Mouse (Mus musculus) lung, adult 2 months (tissue): ENCODE data around the gene P4ha2.

ENCODE experiments used
- CTCF ChIP-seq: fragments of 200-500 bp; IDR thresholded peaks from 2 replicates; pipeline ENCODE4 v1.5.1; 2011; ENCODE audit warnings: mild to moderate bottlenecking, low read length, control low read depth; ENCODE audit not compliant: insufficient read depth
- POLR2A ChIP-seq: fragments of 200-500 bp; IDR thresholded peaks from 2 replicates; pipeline ENCODE4 v1.6.1; 2011; ENCODE audit warnings: low read depth, mild to moderate bottlenecking, control low read depth, low read length, borderline replicate concordance; ENCODE audit errors: extremely low read depth

DNA sequence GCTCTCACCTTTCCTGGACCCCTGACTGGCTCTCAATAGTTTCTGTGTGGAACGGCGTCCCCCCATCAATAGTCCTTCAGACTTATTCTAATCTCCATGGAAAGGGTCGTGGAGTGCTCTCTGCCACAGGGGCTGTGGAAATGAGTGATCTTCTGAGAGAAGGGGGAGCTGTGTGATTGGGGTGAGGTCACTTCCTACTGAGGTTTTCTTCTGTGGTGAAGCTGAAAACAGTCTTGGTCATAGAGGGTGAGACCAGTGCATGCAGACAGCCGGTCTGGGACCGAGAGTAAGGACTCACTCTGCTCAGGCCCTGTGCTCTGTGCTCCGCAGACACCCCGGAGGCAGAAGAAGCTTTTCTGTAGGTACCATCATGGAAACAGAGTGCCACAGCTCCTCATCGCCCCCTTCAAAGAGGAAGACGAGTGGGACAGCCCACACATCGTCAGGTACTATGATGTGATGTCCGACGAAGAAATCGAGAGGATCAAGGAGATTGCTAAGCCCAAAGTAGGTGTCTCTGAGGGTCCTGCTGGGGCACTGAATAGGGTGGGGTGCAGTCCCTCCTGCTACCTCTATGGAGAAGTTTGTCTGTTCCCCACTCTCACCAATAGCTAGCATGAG lies 20.0 kb downstream of the P4ha2 start:
- TF ChIP-seq POLR2A (no peak), CTCF (no peak)
